Mouse (Mus musculus): ENCODE data around the gene Piezo1. TPM values are rescaled to one million over a fixed set of nuclear protein-coding genes. Genes with fewer than 3 reads are reported as not detected.

Gene Piezo1
- total RNA-seq, 2 experiments from 2014 or later, result 14.3 to 15.9 TPM

- DNase-seq, result no peak
- intact Hi-C loops (cut with DNase I), result no loop called here
Measured at GRCm38 (mm10) chr8:122572751-122573150, 21.6 kb upstream of the Piezo1 start.

DNA sequence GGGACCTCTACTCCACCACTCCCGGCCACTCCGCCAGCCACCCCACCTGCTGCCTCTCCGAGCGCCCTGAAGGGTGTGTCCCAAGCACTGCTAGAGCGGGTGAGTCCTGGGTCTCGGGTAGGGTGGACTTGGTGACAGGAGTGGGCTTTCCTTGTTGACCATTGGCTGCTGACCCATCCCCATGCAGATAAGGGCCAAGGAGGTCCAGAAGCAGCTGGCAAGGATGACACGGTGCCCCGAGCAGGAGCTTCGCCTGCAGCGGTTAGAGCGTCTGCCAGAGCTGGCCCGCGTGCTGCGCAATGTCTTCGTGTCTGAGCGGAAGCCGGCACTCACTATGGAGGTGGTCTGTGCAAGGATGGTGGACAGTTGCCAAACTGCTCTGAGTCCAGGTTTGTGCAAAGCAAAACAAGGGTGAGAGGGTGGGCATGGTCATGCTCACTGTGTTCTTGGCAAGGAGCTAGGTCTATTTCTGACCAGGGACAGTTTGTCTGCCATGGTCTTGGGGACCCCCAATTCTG, 20.7 kb upstream of the Piezo1 start:
- intact Hi-C loops (cut with DNase I), result no loop called here
- no peak for DNase-seq

DNA sequence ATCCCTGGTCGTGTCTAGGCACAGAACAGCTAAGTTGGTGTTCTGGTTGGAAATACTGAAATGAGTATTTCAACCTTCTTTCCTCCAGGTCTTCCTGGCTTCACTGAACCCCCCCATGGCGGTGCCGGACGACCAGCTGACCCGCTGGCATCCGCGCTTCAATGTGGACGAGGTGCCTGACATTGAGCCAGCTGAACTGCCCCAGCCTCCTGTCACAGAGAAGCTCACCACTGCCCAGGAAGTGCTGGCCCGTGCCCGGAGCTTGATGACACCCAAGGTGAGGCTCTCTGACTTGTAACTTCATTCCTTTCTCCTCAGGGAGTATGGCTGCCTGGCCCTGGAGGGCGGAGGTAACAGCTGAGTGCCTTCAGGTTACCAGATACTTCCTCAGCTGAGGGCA, 20.0 kb upstream of the Piezo1 start:
- DNase-seq, result no peak
- intact Hi-C loops (cut with DNase I), result no loop called here

GRCm38 (mm10) chr8:122569996-122570395, 18.9 kb upstream of the Piezo1 start:
- intact Hi-C loops (cut with DNase I), result no loop called here

GRCm38 (mm10) chr8:122569329-122569728, 18.2 kb upstream of the Piezo1 start:
- DNase-seq, result no peak
- intact Hi-C loops (cut with DNase I), result no loop called here

More at GRCm38 (mm10) chr8:122569996-122570395, 18.9 kb upstream of the Piezo1 start:
- no peak for DNase-seq

DNA sequence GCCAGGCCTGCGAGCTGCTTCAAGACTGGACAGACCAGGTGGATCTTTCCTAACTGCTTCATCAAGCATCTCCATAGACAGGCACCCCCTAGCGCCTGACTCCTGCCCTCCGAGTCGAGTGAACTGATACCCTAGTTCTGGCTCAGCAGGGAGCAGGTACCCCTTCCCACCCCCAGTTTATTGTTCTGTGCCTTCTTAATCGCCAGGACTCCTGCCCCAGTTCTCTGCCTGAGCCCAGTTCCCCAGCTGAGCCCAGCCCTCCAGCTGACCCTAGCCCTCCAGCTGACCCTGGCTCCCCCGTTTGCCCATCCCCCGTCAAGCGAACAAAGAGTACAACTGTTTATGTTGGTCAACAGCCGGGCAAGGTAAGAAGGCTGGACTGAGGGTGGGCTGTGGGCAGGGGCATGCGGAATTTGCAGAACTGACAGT, 17.8 kb upstream of the Piezo1 start:
- DNase-seq, result no peak
- intact Hi-C loops (cut with DNase I), result no loop called here

DNA sequence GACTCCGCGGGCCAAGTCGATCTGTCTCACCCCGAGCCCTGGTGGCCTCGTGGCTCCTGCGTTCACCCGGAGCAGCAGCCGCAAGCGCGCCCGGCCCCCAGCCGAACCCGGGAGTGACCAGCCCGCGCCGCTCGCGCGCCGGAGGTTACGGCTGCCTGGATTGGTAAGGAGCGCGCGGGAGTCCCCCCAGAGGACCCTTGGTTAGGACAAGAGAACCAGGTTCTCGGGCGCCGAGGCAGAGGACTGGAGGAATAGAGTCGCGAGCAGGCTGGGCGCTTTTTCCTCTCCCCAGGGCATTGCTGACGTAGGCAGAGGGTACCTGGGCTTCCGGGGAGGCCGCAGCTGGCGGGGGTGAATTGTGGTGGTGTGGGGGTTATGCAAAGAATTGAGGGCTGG, 17.0 kb upstream of the Piezo1 start:
- intact Hi-C loops (cut with DNase I), result no loop called here
- no peak for DNase-seq

- intact Hi-C loops (cut with DNase I), result no loop called here
- DNase-seq, result peak; percentile 91 to 94
Measured at GRCm38 (mm10) chr8:122567361-122568108, 16.4 kb upstream of the Piezo1 start, which contains the start of gene Cdt1. TSS of gene Cdt1 (plus strand) at chr8:122568015.

GRCm38 (mm10) chr8:122566766-122567165, 15.6 kb upstream of the Piezo1 start:
- intact Hi-C loops (cut with DNase I), result no loop called here
- no peak for DNase-seq

GRCm38 (mm10) chr8:122564363-122565352, 13.5 kb upstream of the Piezo1 start:
- no peak for DNase-seq
- intact Hi-C loops (cut with DNase I), result no loop called here

DNA sequence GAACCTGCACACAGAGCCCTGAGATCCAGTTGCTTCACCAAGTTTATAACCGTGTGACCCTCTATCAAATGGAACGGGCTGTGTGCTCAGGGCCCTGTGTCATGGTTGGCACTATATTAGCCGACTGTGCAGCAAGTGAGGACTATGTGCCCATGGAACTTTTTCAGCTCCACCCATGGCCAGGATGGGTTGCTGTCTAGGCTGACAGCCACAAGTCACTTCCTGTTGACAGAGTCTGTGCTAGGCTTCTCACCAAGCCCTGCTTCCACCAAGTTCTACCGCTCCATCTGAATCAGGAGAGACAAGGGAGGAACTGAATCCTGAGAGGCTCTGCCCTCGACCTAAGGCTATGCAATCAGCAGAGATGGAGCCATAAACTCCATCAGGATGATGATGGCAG, 10.1 kb upstream of the Piezo1 start:
- no peak for DNase-seq
- intact Hi-C loops (cut with DNase I), result no loop called here

DNA sequence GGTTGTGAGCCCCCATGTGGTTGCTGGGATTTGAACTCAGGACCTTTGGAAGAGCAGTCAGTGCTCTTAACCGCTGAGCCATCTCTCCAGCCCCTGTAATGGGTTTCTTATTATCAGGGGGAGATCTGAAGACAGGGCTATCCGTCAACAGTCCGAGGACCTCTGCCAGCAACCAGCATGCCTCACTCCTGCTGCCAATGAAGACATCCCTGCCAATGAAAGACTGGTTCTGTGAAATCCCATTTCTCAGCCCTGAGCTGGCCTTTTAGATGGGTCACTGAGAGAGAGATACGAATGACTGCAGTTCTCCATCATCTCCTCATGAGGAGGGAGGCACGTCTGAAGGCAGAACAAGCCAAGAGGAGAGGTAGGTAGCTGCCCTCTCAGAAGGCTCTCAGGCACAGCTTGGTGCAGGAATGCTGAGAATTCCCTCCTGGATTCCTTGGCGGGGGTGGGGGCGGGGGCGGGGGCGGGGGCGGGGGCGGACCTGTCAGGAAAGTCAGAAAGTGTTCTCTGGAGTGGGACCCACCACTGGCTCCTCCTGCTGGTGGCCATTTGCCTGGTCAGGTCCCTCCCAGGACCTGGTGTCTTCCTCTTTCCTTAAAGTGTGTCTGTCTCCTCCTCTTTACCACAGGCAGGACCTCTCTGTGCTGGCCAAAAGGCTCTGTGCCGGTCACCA, 7.7 kb upstream of the Piezo1 start:
- no peak for DNase-seq
- intact Hi-C loops (cut with DNase I), result no loop called here

- no peak for DNase-seq
- intact Hi-C loops (cut with DNase I), result no loop called here
Measured at GRCm38 (mm10) chr8:122557248-122558038, 6.3 kb upstream of the Piezo1 start.

- intact Hi-C loops (cut with DNase I), result no loop called here
- DNase-seq, result peak; percentile 43 to 47
Measured at GRCm38 (mm10) chr8:122556030-122557009, 5.2 kb upstream of the Piezo1 start.

GRCm38 (mm10) chr8:122554786-122555185, 3.7 kb upstream of the Piezo1 start:
- no peak for DNase-seq
- intact Hi-C loops (cut with DNase I), result no loop called here

- intact Hi-C loops (cut with DNase I), result loop anchor here (1.0 kb wide), 1 partner anchor 50 kb away; no protein-coding TSS in a partner anchor
- no peak for DNase-seq
Measured at GRCm38 (mm10) chr8:122550995-122551264, 199 bp downstream of the Piezo1 start.

- intact Hi-C loops (cut with DNase I), result no loop called here
- DNase-seq, result peak; percentile 46 to 63
Measured at GRCm38 (mm10) chr8:122550234-122550994, 715 bp downstream of the Piezo1 start.

DNA sequence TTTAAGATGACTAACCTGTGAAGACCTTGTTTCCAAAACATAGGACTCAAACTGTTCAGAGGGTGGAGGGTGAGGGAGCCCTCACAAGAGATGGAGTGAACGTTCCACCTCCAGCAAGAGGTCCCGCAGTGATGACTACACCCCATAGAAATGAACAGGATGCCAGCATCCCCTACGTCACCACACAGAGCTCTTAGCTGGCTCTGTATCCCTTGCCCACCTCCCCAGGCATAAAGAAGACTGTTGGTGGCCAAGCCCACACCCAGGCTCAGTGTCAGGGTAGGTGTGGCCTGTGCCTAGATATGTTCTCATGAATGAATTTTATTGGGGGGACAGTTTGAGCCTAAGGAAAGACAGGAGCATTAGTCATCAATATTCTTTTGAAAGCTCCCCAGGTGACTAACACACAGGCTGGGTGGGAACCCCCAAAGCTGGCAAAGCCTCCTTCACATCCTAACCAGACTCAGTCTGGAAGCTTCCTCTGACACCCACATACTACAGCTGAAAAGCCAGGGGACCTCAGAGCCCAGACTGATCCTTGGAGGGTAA, 2.2 kb downstream of the Piezo1 start:
- intact Hi-C loops (cut with DNase I), result no loop called here
- DNase-seq, result no peak
